Mouse (Mus musculus): ENCODE measurements around the gene Clcn3.
A peak's percentile ranks its signal among the peaks of the same experiment; 100 is the strongest.

Gene Clcn3

GRCm38 (mm10) chr8:60952803-60953202 is 30.3 kb downstream of the Clcn3 start:
- peak in 1 of 2 experiments; percentile 17 for DNase-seq (ENCODE audit: low spot score in 2 of 2)

GRCm38 (mm10) chr8:60951757-60952156 is 31.3 kb downstream of the Clcn3 start:
- DNase-seq (ENCODE audit: low spot score in 2 of 2), result peak in 1 of 2 experiments; percentile 30

GRCm38 (mm10) chr8:60951271-60951670 is 31.8 kb downstream of the Clcn3 start:
- peak in 1 of 2 experiments; percentile 30 for DNase-seq (ENCODE audit: low spot score in 2 of 2)

- DNase-seq (ENCODE audit: low spot score in 2 of 2), result peak in 1 of 2 experiments; percentile 22
Observed at GRCm38 (mm10) chr8:60949859-60950258, 33.2 kb downstream of the Clcn3 start.

DNA sequence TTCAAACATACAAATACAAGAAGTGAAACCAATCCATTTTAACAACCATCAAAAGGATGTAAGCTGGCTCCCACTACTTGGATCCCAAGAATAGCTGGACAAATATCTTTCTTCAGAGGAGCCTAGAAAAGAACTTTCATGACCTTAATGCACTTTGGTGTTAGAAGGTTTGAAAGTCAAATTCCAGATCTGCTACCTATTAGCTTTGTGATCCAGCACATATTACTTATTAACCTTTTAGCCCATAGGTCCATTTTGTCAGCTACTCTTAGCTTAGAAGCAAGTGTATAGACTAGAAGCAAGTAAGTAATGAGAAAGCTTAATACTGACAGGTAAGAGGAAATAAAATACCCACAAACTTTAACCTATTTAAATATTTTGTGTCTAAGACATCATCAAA is 35.6 kb downstream of the Clcn3 start:
- no peak for DNase-seq (ENCODE audit: low spot score in 2 of 2)

DNA sequence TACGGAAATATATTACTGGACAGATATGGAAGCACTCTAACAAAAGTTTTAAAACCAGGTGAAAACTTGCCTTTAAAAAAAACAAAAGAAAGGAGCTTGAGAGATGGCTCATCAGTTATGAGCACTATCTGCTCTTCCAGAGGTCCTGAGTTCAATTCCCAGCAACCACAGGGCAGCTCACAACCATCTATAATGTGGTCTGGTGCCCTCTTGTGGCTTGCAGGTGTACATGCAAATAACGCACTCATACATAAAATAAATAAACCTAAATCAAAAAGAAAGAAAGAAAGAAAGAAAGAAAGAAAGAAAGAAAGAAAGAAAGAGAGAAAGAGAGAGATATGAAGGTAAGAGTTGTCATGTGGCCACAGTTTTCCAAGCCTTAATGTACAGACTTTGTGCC is 40.2 kb downstream of the Clcn3 start:
- DNase-seq (ENCODE audit: low spot score in 2 of 2), result peak in 1 of 2 experiments; percentile 55

- DNase-seq (ENCODE audit: low spot score in 2 of 2), result no peak
Observed at GRCm38 (mm10) chr8:60938717-60939424, 44.2 kb downstream of the Clcn3 start.

GRCm38 (mm10) chr8:60933617-60934016 is 49.5 kb downstream of the Clcn3 start:
- DNase-seq (ENCODE audit: low spot score in 2 of 2), result no peak

- peak in 1 of 2 experiments; percentile 25 for DNase-seq (ENCODE audit: low spot score in 2 of 2)
Observed at GRCm38 (mm10) chr8:60920176-60920575, 62.9 kb downstream of the Clcn3 start.

- no peak for DNase-seq (ENCODE audit: low spot score in 2 of 2)
Observed at GRCm38 (mm10) chr8:60919069-60919468, 64.0 kb downstream of the Clcn3 start.

DNA sequence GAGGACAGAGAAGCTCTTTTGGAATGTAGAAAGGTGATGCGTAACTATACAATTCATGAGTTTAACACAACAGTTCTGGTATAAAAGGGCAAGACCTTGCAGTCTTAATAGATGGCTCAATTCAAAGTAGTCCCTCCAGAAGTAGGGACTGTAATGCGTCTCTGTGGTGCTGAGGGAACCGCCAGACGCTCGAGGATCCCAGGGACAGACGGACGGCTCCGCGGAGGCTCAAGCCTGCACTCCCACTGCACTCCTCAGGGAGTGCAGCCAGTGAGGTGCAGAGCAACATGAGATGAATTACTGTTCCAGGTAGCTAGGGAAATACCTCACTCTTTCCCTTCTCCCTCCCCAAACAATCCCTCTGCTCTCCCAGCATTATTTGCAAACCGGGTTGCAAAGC is 70.5 kb downstream of the Clcn3 start:
- no peak for DNase-seq (ENCODE audit: low spot score in 2 of 2)

GRCm38 (mm10) chr8:60912081-60912480 is 71.0 kb downstream of the Clcn3 start:
- DNase-seq (ENCODE audit: low spot score in 2 of 2), result no peak

DNA sequence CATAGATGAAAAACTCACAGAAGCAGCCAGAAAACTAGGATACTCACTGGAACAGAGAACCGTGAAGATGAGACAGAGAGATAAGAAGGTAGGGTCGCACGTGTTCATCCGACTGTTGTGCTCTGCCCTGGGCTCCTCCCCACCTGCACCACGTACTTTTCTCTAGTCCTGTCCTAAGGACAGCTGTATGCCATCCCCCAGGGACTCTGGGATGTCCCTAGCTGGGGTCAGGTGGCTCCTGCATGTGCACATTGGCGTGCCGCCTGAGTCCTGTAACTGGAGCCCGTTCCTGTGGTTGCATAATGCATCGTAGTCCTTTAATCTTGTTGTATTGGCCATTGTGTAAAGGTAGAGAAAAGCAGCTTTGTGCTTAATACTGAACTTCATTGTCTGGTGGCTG is 83.0 kb downstream of the Clcn3 start:
- no peak for DNase-seq (ENCODE audit: low spot score in 2 of 2)

DNA sequence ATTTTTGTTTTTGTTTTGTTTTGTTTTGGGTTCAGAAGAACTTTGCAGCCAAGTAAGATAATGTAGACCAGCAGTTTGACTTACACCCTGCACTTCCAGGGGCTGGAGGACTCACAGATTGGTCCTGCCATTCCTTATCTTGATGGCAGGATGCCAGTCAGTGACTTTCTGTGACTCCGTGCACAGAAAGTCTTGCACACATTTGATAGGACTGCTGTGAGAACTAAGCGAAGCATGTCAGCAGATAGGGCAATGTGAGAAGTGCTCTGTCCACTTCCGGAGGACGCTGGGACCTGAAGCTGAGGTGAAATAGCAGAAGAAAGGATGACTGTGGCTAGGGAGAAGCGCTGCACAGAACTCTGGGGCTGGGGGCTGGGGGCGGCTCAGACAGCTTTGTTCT is 87.2 kb downstream of the Clcn3 start:
- DNase-seq (ENCODE audit: low spot score in 2 of 2), result peak in 1 of 2 experiments; percentile 46

DNA sequence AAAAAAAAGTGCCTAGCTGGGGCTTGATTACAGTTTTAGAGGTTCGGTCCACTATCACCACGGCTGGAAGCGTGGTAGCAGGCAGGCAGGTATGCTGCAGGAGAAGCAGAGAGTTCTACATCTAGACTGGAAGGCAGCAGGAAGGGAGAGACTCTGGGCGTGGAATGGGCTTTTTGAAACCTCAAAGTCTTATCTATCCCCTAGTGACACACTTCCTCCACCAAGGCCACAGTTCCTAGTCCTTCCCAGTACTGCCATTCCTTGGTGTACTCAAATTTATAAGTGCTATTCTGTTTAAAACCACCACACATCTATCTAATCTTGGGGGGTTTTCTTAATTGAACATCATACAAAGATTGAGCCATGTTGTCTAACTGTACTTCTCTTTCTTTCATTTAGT is 91.3 kb downstream of the Clcn3 start:
- no peak for DNase-seq (ENCODE audit: low spot score in 2 of 2)

- no peak for DNase-seq (ENCODE audit: low spot score in 2 of 2)
Observed at GRCm38 (mm10) chr8:60890520-60890874, 92.6 kb downstream of the Clcn3 start.

DNA sequence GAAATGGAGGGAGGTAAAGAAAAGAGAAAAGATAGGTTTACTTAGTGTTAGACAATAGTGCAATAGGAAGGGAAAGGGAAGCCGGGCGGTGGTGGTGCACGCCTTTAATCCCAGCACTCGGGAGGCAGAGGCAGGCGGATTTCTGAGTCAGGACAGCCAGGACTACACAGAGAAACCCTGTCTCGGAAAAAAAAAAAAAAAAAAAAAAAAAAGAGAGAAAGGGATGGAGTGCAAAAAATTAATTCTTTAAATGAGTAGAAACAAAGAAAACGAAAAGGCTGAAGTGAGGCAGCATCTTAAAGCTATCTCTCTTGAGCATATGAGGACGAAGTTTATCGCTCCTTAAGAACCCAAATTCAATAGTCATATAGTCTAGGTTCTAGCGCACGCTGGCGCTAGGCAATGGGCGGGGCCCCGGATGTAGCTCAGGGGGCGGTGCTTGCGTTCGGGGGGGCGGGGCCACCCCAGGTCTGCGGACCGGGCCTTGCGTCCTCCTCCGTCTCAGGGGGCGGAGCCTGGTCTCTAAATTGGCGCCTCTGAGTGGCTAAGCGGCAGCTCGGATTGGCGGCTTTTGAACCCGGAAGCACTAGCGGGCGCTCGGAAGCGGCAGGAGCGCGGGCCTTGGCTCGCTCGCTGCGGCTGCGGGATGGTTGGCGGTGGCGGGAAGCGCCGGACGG is 93.1 kb downstream of the Clcn3 start, which contains the start of gene Hpf1:
TSS of gene Hpf1 (plus strand) at position 576 of the 677 bp plus-strand sequence.
- peak; percentile 97 for DNase-seq (ENCODE audit: low spot score in 2 of 2)

- DNase-seq (ENCODE audit: low spot score in 2 of 2), result no peak
Observed at GRCm38 (mm10) chr8:60889131-60889842, 93.8 kb downstream of the Clcn3 start.

DNA sequence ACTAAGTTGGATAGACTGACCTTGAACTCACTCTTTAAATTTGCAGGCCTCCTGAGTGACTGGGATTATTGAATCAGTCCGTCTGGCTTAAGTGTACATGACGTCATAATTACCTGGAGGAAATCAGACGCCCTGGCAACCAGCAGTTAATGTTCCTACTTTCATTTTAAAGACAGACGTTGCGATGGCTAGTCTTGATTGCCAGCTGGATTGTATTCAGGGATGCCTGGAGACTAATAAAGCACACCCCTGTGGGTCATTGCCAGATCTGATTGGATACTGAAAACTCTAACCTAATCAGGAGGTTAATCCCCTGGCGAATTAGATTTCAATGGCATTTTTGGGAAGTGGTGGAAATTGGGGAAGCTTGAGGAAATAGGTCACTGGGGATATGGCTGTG is 96.4 kb downstream of the Clcn3 start:
- no peak for DNase-seq (ENCODE audit: low spot score in 2 of 2)

DNA sequence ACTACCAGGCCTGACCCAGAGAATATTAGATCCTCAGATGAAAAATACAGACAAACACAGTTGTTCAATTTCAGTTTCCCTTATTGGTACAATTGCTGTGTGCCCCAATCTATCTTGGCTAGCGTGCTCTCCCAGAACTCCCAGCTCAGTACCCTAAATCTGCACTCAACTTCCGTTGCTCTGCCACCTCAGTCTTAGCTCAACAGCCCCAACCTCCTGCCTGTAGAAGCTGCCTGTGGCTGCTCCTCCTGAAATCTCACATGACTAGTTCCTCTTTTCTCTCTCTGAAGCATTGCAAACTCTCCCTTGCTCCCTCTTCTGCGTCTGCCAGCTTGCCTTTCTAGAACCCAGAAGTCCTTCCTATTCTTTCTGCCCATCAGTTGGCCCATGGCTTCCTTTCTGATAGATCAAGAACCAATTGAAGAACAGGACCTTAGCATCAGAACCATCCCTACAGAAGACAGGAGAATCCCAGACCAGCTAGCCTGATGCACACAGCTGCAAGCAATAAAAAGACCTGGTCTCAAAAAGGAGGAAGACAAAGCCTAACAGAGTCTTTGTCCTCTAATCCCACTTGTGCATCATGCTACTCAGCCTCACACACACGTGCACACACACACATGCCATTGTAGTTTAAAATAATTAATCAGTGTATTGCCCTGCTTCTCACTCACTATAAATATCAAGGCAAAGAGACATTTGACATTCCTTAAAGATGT is 99.5 kb downstream of the Clcn3 start:
- no peak for DNase-seq (ENCODE audit: low spot score in 2 of 2)

DNA sequence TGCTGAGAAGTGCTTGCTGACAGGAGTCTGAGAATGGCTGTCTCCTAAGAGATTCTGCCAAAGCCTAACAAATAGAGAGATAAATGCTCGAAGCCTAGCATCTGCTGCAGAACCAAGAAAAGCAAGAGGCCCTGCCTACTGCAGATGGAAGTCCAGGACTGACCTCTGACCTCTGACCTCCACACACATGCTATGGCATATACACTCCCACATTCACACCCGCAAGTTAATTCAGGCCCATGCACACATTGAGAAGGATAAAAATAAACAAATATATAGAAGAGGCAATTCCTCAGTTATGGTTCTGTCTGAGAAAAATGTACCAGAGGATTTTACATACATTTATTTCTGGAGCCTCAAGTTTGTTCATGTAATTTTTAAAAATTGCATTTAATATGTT is 104.5 kb downstream of the Clcn3 start:
- DNase-seq (ENCODE audit: low spot score in 2 of 2), result no peak

Measured in spleen, postnatal 4 days (tissue).